Mouse (Mus musculus) left cerebral cortex, adult 9 months (tissue): ENCODE data around the gene Nf2.

ENCODE experiments used
- DNase-seq, 2 experiments: peaks; one replicate each; pipeline ENCODE4 v3.0.0; 2022; ENCODE audit warnings: low spot score in 2 of 2

Gene Nf2

DNA sequence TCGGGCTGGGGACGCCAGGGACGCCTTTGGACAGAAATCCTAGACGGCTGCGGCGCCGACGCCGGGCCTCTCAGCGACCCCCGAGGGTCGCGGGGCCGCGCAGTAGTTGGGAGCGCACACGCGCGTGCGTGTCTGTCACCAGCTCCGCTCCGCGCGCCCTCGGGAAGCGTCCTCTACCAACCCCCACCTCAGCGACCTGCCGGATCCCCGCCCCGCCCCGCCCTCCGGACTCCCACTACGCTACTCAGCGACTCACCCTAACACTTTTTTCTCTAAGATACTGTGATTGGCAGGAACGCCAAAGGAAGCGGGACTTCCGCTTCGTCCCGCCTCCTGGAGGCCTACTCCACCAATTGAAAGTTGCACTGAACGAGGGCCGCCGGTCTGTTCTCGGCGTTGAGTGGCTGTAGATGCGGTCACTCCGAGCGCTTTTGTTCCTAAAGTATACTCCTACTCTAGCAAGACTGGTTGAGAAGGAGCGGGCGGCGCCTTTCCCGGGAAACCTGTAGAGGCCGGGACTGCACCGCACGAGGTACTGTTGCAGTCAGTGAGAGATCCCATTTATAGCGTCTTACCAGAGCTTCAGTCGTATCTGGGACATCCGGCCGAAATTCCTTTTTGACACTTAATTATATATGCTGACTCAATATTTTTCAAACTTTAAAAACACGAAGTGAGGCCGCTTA, at the start of gene Nf2:
Gene Nf2, minus strand, starts transcription at position 279 of the 686 bp plus-strand sequence.
- DNase-seq, result peak; percentile 99

DNA sequence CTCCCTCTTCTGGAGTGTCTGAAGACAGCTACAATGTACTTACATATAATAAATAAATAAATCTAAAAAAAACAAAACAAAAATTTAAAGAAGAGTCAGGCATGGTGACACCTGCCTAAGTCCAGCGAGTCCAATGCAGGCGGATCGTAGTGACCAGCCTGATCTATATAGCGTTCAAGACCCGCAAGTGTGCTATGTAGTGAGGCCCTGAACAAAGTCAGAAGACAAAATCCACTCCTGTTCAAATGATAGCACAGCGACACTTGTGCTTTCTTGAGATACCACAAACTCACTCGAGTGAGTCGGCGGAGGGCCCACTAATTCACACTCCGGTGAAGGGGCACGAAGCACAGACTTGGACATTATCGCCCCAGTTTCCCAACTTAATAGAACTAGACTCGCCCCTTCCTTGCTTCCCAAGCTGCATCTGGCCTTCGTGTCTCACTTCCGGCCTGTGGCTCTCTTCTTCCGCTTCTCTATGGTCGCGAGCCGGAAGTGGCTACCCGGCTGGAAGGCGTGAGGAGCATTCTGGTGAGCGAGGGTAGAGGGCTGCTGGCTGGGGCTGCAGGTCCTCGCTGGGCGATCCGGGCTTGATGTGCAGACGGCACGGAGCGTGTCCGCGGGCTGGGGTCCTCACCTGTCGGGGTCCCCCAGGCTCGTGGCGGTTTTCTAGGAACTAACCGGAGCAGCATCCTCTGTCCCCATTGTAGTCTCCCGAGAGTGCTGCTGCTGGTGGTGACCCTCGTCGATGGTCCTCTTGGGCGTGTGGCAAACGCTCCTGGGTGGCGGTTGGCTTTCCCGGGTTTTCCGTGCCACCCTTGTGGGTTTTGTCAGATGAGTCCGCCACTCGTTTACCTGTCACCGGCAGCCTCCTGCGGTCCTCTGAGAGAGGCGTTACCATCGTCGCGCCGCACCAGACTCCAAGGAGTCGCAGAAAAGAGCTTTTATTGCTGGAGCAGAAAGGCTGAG, 45.8 kb upstream of the Nf2 start, which contains the start of gene Thoc5:
Gene Thoc5, plus strand, starts transcription at position 473 of the 969 bp plus-strand sequence.
- peak; percentile 55 to 83 for DNase-seq

DNA sequence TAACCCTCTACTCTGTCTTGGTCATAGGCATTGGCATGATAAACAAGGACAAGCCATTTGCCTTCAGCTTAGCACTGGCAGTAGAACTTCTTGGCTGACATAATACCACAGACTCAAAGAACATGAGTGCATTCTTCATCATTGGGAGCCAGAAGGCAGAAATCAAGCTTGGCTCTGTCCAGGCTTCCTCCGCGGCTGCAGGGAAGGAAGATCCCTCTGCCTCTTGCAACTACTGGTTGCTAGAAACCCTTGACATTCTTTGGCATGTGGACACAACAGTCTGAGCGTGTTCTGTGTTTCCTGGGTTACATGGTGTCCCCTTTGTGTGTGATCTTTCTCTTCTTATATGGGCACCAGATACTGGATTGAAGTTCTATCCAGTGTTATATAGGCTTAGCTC, 37.7 kb upstream of the Nf2 start:
- DNase-seq, result no peak

DNA sequence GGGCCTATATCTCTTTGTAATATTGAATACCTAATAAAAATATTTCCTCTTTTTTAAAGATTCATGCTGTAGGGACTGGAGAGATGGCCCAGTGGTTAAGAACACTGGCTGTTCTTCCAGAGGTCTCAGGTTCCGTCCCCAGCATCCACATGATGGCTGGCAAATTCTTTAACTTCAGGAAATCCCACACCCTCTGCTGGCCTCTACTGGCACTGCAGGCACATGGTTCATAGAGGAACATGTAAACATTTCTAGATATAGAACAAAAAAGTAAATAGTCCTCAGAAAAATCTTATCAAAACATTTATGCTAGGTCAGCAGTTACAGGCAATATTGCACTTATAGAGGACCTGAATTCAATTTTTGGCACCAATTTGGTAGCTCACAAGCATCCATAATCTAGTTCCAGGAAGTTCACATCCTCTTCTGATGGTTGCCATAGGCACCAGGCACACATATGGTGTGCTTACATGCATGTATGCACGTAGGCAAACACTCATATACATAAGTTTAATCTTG, 36.1 kb upstream of the Nf2 start:
- peak in 1 of 2 experiments; percentile 48 for DNase-seq

DNA sequence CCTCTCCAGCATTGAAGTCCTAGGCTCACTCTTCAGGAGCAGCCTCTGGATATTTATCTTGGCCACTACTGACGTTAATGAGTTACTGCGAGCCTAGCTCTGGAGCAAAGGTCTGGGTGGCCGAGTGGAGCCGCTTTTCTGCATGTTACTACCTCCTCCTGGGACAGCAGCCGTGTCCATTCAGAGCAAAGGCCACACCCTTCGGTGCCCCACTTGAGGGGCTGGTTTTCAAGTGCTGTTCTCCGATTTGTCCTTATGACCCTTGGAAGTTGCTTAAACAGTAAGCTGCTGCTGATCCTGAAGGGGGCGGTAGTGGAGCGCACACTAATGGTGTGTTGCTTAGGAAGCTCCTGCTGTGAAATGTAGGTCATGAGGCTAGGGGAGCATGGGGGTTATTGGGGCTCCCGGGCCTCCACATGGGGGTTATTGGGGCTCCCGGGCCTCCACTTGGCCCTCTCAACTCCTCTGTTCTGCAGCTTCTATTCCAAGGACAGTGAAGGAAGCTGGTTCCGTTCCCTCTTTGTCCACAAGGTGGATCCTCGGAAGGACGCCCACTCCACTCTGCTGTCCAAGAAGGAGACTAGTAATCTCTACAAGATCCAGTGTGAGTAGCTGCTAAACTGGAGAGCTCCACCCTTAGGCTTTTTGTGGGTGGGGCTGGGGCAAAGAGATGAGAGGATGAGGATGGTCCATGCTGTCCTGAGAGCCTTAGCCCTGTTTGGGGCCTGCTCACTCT, 33.7 kb upstream of the Nf2 start:
- DNase-seq, result peak in 1 of 2 experiments; percentile 12

DNA sequence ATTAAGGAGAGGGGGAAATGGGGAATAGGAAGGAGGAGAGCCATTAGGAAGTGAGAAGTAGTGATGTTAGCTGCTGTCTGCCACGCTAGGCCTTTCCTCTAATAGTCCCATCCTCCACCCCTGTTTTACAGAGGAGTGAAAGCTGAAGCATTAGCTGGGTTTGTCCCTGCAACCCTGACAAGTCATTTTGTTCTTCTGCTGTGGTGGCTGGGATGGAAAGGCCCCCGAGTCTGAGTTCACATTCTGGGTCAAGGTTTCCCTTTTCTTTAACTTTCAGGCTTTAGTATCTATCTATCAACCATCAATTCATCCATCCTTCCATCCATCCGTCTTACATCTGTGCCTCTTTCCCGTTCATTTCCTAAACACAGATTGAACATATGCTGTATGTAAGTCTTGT, 31.8 kb upstream of the Nf2 start:
- no peak for DNase-seq

DNA sequence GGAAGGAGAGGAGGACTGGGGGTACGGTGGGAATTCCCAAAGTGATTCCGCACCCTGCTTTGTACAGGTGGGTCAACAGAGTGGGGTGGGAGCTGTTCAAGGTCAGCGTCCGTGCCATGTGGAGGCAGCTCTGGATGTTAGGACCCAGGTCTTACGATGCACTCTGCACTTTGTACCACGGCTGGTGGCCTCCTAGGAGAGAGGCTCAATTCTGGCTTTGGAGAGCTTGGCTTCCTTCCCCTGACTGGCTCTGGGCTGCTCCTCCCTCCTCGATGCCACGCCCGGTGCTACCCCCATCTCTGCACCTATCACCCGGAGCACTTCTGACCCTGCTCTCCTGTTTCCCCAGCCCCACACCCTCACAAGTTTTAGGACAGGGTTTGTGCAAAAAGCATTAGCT, 25.2 kb upstream of the Nf2 start:
- no peak for DNase-seq

DNA sequence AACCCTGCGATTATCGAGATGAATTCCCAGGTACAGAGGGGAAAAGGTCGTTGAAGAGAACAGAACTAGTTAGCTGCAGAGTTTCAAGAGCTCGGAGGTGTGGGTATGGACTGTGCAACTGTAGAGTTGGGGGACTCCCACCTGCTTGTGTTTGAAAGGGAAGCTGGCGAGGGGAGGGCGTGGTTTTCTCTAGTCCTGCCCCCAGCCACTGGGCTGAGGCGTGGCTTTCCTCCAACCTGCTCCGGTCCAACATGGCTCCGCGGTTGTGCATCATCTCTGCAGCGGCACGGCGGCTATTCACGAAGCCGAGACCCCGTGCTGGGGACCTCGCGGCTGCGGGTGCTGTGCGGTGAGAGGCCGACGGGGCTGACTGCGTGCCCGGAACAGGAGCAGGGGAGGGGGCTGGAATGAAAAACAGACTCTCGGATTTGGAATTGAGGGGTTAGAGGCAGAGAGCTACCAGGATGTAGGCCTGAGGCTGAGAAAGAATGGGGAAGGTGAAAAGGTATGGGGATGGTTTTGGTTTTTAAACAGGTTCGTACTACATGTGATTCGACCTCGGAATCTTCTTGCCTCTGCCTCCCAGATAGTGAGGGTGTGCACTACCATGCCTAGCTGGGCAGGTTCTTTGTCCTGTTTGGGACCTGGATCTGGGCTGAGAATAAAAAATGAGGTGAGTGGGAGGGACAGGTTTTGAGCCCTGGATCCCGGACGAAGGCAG, 24.6 kb upstream of the Nf2 start, which contains the start of gene Nipsnap1:
Gene Nipsnap1, plus strand, starts transcription at position 197 of the 721 bp plus-strand sequence.
- DNase-seq, result peak in 1 of 2 experiments; percentile 83

DNA sequence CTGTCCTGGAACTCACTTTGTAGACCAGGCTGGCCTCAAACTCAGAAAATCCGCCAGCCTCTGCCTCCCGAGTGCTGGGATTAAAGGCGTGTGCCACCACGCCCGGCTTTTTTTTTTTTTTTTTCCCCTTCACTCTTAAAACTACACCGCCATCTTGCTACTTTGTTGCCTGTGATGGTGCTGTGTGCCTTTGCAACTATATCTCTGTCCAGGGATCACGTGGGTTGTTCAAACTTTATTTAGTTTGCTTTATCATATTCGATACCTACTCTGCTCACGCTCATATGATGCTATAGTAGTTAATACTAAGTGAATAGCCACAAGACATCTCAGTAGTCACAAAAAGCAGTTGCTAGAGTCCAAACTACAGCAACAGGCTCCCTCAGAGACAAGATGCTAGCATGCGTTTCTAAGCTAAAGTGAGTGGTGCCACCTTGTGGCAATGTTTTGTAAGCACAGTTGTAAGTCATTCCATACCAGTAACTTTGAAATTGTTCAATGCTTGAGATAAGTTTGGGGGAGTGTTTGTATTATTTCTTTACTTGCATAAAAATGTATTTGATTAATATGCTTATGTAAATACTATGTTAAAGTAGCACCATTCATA, 16.4 kb upstream of the Nf2 start:
- peak in 1 of 2 experiments; percentile 63 for DNase-seq

DNA sequence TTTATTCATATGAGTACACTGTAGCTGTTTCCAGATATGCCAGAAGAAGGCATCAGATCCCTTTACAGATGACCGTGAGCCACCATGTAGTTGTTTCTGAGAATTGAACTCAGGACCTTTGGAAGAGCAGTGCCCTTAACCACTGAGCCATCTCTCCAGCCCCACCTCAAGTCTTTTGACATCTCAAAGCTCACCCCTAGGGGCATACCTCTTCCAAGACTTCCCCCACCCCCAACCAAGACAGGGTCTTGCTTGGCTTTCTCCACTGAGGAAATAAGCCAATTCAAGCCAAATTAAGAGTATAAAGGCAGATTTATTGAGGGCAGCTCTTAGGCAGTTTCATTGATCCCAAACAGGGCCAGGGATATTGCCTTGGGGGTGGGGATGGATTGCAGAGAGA, 13.4 kb upstream of the Nf2 start:
- no peak for DNase-seq

DNA sequence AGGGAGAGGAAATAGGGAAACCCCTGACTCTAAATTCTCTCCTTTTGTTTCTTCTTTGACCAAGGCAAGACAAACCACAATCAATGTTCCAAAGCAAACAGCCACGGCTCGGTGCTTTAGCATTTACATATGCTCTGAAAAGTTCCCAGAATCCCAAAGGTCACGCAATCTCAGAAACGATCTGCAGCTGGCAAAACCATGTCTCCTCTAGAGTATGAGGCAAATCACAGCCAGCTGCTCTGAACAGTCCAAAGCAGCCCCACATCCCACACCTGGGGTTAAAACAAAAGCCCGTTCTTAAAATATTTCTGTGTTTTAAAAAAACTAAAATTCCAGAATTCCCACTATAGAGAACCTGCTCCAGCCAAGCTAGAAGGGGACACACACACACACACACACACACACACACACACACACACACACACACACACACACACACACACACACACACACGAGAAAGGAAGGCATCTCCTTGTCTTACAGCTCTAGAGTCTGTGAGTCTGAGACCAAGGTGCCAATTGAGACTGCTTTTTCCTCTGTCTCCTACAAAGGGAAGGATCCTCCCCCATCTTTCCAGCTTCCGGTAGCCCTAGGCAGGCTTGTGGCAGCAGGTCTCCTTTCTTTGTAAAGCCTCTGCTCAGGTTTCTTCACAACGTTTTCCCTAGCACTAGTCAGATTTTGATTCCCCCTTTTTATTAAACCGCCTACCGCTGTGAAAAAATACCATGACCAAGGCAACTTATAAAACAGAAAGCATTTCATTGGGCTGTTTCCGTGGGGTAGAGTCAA, 12.7 kb upstream of the Nf2 start:
- no peak for DNase-seq

DNA sequence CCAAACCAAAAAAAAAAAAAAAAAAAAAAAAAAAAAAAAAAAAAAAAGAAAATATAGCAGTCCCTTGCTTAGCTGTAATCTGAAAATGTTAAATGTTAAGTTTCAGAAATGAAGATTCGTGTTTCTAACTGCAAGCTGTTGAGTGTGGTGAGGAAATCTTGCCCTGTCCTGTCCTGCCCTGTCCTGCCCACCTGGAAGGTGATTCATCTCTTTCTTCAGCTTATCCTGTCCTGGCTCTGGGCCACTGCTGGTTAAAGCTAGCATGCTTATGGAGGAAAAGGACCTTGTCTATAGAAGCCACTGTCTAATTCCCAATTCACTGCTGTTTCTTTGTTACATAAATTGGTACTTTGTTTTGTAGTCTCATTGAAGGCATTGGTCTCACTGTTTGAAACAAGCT, 11.7 kb upstream of the Nf2 start:
- DNase-seq, result no peak

DNA sequence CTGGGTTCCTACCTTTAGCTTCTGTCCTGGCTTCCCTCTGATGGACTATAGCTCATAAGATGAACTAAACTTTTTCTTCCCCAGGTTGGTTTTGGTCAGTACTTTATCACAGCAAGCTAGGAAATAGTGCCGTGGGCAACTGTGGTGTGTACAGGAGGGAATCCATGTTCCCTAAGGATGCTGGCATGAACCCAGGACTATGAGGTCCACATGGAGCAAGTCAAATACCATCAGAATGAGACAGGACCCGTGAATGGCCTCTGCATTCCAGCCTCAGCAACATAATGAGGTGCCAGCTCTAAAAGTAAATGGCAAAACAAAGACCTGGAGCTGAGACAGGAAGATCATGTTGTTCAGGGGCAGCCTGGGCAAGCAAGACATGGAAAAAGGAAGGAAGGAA, 9.1 kb upstream of the Nf2 start:
- no peak for DNase-seq

DNA sequence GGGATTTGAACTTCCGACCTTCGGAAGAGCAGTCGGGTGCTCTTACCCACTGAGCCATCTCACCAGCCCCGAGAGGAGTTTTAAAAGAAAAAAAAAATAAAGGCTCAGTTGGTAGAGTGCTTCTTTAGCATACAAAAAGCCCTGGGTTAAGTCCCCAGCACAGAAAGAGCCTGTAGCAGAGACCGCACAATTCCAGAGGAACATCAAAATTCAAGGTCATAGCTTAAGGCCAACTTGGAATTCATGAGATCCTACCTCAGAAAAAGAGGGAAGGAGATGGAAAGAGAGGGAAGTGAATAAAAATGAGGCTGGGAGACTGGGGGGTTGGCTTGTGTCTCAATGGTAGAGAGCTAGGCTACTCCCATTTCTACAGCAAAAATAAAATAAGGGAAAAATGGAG, 4.8 kb upstream of the Nf2 start:
- DNase-seq, result no peak

DNA sequence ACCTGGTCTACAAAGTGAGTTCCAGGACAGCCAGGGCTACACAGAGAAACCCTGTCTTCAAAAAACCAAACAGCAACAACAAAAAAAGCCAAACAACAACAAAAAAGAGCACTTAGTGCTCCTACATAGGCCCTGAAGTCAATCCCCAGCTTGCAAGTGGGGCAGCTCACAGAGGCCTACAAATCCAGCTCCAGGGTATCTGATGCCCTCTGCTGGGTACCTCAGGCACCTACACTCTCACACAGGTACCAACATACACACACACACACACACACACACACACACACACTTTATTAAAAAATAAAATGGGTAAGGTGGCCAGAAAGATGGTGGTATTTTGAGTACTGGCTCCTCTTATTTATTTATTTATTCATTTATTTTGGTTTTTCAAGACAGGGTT, 3.7 kb upstream of the Nf2 start:
- no peak for DNase-seq

DNA sequence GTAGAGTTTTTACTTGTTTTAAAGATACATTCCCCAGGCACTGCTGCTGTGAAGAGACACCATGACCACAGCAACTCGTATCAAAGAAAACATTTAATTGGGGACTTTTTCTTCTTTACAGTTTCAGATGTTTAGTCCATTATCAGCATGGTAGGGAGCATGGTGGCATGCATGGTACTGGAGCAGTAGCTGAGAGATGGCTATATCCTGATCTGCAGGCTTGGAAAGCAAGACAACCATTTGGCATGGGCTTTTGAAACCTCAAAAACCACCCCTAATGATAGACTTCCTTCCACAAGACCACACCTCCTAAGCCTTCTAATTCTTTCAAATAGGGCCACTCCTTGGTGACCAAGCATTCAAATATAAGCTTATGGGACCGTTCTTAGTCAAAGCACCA, 1.1 kb upstream of the Nf2 start:
- no peak for DNase-seq

DNA sequence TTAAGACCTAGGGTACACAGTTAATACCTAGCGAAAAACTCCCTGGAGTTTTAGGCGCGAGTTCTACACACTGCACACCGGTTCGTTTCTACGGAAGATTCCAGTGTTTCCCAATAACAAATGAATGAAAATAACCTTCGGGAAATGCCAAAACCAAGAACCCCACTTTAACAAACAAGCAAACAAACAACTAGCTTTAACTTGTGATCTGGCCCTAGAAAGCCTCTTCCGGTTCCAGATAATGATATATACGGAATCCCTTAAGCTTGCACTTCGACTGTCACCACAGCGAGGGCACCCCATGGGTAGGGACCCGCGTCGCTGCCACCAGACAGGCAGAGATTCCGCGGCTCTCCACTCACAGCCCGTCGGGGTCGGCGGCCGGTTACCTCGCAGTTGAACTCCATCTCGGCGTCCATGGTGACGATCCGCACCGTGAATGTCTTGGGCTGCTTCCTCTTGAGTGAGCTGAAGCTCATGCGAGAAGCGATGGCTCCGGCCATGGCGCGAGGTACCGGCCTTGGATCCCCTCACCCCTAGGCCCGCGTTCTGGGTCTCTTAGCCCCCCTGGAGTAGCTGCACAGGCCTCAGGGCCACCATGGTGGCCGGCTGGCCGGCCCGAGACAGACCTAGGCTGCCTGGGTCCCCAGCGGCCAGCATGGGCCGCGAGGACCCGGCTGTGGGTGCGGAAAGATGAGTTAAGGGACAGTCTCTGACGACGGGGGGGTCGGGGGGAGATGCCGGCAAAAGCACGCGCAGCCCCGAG, 670 bp downstream of the Nf2 start:
- DNase-seq, result peak in 1 of 2 experiments; percentile 14

DNA sequence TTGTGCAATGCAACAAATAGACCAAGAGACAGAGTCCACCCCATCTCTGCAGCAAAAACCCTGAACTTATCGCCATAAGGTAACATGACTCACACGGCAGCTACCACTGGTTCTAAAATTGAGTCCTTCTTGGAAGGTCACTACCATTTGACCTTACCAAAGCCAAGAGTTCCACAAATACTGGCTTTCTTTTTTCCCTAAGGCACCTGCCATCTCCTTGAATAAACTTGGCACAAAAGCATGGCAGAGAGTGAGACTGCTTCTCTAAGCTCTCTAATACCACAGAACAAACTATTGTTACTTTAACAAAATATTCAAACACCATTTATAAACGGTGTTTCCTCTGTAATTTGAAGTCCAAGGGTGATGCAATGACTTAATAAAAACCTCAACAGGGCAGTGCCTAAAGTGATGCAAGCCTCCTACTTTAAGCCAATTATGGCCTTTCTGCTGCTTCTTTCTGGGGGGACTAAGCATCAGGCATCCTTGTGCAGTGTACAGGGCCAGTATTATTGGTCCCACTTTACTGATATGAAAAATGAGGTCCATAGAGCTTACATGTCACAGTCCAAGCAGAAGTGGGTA, 8.3 kb downstream of the Nf2 start:
- DNase-seq, result no peak

DNA sequence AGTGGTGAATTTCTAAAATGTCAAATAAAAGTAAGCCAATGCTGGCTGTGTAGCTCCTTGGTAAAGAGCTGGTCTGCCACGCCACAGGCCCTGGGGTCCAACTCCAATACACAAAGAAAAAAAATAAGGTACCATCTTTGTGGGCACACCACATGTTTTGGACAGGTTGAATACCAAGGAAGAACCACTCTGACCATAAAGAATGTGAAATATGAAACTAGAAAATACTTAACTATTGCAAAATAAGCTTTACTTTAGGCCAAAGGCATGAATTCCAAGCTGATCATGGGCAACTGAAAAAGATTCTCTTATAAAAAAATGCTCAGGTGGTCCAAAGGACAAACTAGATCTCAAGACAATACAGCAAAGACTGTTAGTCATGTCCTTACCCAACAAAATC, 11.1 kb downstream of the Nf2 start:
- DNase-seq, result no peak
